Mouse (Mus musculus) stomach, postnatal 0 days (tissue): ENCODE measurements around the gene Adrb1.

Source experiments
- CTCF ChIP-seq: IDR thresholded peaks from 2 replicates; pipeline ENCODE4 v1.5.1; 2016; ENCODE audit warnings: antibody characterized with exemption, low read depth, mild to moderate bottlenecking, moderate library complexity
- EP300 ChIP-seq: optimal IDR thresholded peaks from 2 replicates; pipeline ENCODE3; 2016; ENCODE audit warnings: antibody characterized with exemption

- TF ChIP-seq CTCF (no peak), EP300 (no peak)
Measured at GRCm38 (mm10) chr19:56676506-56676905, 45.5 kb upstream of the Adrb1 start.
